Mouse (Mus musculus): ENCODE results near the gene Ntrk2.

The Ntrk2 gene

GRCm38 (mm10) chr13:58928668-58929436 lies 122.5 kb downstream of the Ntrk2 start:
- no peak for DNase-seq

DNA sequence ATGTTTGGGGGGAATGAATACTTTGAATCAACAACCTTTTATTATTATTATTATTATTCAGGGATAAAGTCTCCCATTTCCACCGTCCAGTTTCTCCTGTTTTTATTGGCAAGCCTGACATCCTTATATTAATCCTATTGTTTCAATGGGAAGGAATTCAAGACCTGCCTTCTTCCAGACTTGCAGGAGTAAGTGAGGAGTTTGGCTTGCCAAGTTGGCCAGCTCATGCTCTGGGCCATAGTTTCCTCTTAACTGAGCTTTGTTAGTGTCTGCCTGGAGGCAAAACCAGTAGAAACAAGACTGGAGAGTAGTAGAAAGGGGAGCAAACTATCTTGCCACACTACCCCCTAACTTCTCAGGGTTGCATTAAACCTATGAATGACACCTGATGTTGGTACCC lies 123.8 kb downstream of the Ntrk2 start:
- no peak for DNase-seq

DNA sequence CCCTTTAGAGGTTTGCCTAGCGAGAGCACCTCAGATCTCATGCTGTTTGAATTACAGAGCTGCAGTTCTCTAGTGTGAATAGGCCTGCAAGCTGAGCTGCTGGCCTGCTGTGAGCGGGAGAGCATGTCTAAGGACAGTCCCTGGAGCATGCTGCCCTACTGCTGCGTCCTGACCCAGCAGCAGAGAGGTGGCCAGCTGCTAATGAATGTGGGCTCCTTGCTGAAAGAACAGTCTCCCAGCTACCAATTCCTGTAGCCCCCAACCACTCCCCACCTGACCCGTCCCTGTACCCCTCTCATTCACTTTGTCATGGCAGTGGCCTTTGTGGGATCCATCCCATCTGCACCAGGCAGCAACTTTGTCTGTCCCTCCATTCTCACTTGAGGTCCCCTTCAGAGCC lies 126.8 kb downstream of the Ntrk2 start:
- DNase-seq: no peak

DNA sequence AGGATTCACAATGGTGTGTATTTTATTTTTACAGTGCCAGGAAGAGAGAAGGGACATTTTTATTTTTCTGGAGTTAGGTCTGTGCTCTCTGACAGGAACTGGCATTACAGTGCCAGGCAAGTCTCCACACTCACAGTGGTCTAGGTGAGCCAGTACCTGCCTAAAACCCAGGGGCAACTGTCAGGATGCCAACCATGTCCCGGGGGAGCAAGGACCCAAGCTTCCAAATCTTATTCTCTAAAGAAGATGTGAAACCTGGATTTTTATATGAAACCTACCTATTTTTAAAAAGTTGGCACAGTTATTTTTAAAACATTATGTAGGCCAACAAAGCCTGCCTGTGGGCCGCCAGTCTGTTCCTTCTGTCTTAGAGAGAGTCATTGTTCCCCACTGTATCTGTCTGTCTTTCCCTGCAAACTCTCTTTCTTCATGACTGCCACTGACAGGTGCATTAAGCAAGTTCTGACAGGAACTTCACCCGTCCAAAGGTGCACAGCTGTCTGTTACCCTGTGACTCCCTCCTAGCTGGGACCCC lies 128.3 kb downstream of the Ntrk2 start:
- no peak for DNase-seq

DNA sequence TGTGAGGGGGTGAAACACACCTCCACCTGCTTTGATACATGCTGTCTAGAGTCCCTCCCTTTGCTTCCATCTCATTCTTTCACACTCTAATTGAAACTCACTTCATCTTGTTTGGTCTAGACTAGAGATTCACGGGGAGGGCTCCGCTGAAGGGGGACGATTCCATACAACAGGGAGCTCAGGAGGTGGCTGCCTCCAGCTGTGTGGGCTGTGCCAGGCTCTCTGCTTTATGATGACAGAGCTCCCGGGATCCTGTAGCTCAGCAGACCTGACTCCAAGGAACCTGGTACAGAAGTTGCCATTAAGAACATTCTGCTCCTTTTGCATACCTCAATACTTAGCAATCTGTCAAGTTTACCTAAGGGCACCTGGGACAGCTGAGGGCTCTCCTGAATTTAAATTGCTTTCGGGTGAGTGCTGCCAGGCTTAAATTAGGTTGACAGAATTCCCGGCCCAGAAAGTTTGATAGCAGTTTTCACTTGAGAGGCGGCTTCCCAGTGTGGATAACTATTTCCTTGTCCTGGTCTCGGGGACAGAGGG lies 129.7 kb downstream of the Ntrk2 start:
- DNase-seq: no peak

DNA sequence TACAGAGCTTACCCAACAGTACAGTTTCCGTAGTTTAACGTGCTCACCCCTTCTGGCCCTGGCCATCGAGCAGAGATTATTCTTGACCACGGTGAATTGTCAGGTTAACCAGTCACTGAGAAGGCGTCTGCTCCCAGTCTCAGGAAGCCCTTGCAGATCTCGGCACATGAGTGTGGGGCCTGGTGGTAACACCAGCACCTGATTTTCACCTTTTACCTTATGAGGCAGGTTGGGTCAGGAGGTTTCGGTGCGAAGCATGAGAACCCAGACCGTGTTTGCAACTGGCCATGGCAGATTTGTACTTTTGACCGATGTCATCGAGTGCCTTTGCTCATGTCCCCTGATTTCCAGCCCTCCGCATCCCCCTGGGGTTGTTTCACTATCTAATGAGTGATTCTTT lies 131.5 kb downstream of the Ntrk2 start:
- no peak for DNase-seq

DNA sequence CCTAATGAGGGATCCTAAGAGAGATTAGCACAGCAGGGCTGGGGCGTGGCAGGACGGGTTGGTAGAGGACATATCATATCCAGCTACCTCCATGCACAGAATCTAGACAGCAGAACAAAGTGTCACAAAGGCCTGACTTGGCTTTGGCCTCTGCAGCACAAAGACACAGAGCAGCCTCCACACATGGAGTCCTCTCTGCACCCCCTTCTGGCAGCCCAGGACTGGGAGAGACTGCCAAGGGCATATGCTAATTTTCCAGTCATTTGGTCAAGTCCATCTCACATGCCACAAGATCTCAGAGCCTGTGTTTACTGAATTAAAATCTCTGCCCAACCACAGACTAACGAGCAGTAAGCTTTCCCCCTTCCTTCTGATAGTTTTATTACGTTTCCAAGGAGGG lies 132.1 kb downstream of the Ntrk2 start:
- no peak for DNase-seq

- DNase-seq: no peak
Observed at GRCm38 (mm10) chr13:58940208-58940607, 133.8 kb downstream of the Ntrk2 start.

- no peak for DNase-seq
Observed at GRCm38 (mm10) chr13:58940798-58941197, 134.4 kb downstream of the Ntrk2 start.

DNA sequence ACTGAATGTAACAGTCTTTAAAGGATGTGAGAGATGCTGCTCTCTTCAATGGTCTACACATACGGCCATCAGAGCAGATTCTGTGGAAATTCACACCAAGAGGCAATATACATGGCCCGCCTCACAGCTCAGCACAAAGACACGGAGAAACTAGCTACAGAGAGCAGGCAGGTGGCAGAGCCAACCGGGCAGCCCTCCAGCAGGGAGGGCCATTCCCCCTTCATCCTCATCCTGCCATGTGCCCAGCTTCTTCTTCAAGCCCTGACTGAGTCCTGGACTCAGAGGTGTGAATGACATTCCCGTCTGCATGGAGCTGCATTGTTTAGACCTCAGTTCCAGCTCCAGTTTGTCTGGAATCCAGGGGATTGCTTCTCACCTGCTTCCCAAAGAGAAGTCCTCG lies 139.4 kb downstream of the Ntrk2 start:
- no peak for DNase-seq

DNA sequence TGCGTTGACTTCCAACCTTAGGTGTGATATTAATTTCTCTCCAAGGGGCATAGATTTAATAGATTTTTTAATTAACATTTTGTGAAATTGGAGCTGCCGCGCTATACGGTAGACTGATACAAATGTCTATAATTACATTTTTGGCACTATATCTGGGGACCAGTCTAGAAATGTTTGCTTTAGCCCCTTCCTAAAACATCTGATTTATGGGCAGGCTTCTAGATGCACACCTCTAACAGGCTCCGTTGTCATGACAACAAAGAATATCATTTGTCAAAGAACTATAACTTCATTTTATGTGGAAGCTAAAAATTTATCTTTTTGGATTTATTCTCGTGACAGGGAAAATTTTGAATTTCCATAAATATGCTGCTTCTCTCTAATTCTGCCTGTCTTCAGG lies 140.2 kb downstream of the Ntrk2 start:
- DNase-seq: no peak

DNA sequence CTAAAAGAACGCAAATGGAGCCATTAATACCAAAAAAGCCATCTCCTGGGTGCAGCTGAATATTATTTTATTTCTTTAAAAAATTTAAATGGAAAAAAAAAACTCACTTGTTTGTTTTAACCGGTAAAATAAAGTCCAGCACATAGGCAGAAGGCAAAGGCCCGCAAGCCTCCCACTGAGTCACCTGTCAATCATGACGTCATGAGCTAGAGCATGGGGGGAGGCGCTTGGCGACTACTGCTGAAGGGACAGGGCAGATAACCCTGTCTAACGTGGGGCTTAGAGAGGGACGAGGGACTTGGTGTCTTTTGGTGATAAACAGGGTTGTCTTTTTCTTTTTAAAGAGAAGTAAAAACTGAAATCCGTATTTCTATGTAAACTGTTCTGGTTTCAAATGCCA lies 140.7 kb downstream of the Ntrk2 start:
- no peak for DNase-seq

- DNase-seq: no peak
Observed at GRCm38 (mm10) chr13:58954331-58954730, 148.0 kb downstream of the Ntrk2 start.

DNA sequence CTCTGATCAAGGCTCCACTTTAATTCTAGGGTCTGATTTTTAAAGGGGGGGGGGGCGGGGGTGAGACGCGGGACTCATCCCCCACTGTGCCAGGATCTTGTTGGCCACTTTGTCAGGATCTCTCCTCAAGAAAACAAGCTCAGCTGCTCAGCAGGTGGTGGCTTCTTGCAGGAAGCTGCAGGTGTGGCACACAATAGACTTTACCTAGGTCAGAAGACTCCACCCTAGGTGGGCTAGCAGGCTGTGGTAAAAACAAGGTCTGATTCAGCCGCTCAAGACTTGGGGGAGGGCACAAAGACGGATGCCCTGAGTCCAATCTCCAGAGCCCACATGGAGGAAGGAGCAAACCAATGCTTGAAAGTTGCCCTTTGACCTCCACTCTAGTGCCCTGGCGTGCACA lies 148.4 kb downstream of the Ntrk2 start:
- DNase-seq: no peak

GRCm38 (mm10) chr13:58955237-58955777 lies 148.9 kb downstream of the Ntrk2 start:
- no peak for DNase-seq

GRCm38 (mm10) chr13:58958171-58958904 lies 152.0 kb downstream of the Ntrk2 start:
- no peak for DNase-seq

GRCm38 (mm10) chr13:58960321-58960720 lies 154.0 kb downstream of the Ntrk2 start:
- no peak for DNase-seq

GRCm38 (mm10) chr13:58964701-58965359 lies 158.5 kb downstream of the Ntrk2 start:
- no peak for DNase-seq

GRCm38 (mm10) chr13:58965826-58966225 lies 159.5 kb downstream of the Ntrk2 start:
- no peak for DNase-seq

- no peak for DNase-seq
Observed at GRCm38 (mm10) chr13:58966466-58966865, 160.1 kb downstream of the Ntrk2 start.

DNA sequence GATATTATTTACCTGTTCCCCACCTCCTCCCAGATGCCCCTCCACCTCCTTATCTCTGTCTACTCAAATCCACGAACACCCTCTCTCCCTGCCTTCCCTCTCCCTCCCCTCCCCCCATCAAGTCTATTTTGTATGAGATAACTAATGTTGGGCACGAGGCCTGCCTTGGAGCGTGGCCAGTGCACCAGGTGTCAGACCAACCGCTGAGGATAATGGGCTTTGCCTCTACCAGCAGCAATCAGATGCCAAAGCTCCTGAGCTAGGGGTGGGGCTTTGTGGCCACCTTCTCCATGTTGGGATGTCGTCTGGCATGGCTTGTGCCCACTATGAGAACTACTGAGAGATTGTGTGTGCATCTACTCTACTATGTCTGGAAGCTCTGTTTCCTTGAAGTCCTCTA lies 161.8 kb downstream of the Ntrk2 start:
- DNase-seq: no peak

- no peak for DNase-seq
Observed at GRCm38 (mm10) chr13:58971449-58971903, 165.1 kb downstream of the Ntrk2 start.

DNA sequence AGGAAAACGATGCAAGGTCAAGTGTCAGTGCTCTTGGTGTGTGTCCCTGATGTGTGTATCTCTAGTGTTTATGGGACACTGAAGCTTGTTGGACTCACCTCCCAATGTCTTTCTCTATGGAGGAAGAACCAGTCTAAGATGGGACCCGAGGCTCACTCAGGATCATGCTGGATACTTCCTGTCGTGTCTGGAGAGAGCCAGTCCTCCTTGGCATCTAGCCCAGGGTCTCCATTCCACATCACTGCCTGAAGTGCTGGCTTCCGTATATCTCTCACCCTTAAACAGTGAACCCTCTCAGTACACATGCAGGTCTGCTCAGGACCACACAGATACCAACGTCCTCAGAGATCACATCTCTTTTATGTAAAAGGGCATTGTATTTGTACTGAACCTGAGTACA lies 166.1 kb downstream of the Ntrk2 start:
- no peak for DNase-seq
